Mouse (Mus musculus) forebrain, embryonic 15.5 days (tissue): ENCODE data around the gene BC049715. TPM values are rescaled to one million over a fixed set of nuclear protein-coding genes. Genes with fewer than 3 reads are reported as not detected.

Experiments
- ATAC-seq: fragments of 200-750 bp; cut with Nextera tagmentation; replicated peaks from 2 replicates; pipeline ENCODE4 v1.8.0; 2017; ENCODE audit warnings: mild to moderate bottlenecking, moderate TSS enrichment, moderate library complexity
- H3K27ac ChIP-seq: fragments of 300-500 bp; sonication (generic); replicated peaks from 2 replicates; pipeline ENCODE4 v1.5.1; 2015; ENCODE audit warnings: mild to moderate bottlenecking, inconsistent platforms
- H3K27me3 ChIP-seq: fragments of 300-500 bp; sonication (generic); 2 replicates; pipeline ENCODE4 v1.6.1; 2015; ENCODE audit warnings: inconsistent platforms
- H3K36me3 ChIP-seq: fragments of 300-500 bp; sonication (generic); 2 replicates; pipeline ENCODE4 v1.6.1; 2015; ENCODE audit warnings: mild to moderate bottlenecking, inconsistent platforms
- H3K4me1 ChIP-seq: fragments of 300-500 bp; sonication (generic); 2 replicates; pipeline ENCODE4 v1.6.1; 2015; ENCODE audit warnings: inconsistent platforms
- H3K4me2 ChIP-seq: fragments of 300-500 bp; sonication (generic); replicated peaks from 2 replicates; pipeline ENCODE4 v1.6.1; 2015; ENCODE audit warnings: mild to moderate bottlenecking, inconsistent platforms
- H3K4me3 ChIP-seq: fragments of 300-500 bp; sonication (generic); 2 replicates; pipeline ENCODE4 v1.5.1; 2015; ENCODE audit warnings: mild to moderate bottlenecking, inconsistent platforms
- H3K9ac ChIP-seq: fragments of 300-500 bp; sonication (generic); replicated peaks from 2 replicates; pipeline ENCODE4 v1.6.1; 2015; ENCODE audit warnings: mild to moderate bottlenecking, inconsistent platforms
- H3K9me3 ChIP-seq: fragments of 300-500 bp; sonication (generic); 2 replicates; pipeline ENCODE4 v1.6.1; 2016; ENCODE audit warnings: inconsistent platforms
- WGBS: fragments of 180-500 bp; shearing (Covaris S2); methylation state at CpG from one replicate; pipeline ENCODE4 v1.1.7; 2015; ENCODE audit warnings: mixed read lengths; 5-methylcytosine and 5-hydroxymethylcytosine counted together
- polyA plus RNA-seq: library from polyadenylated mRNA; unstranded; fragments of >200 nt; fragmentation: Nextera tagmentation; extraction: Ambion mirVana; gene quantifications from 2 replicates; pipeline ENCODE4 v1.2.1, GENCODE M21; 2015

Gene BC049715
- polyA plus RNA-seq, 1 experiment from 2014 or later, result 1.1 TPM

- peaks cover 14% of the 10 kb centered on the region for H3K4me1 ChIP-seq
- no peak for ATAC-seq
- H3K9me3 ChIP-seq, result no peaks in the 10 kb centered on the region
- H3K4me3 ChIP-seq, result no peak overlapping the region
- WGBS, result 83% methylated on average over 6 of the region's 6 CpGs
- no peaks in the 10 kb centered on the region for H3K27me3 ChIP-seq
- no peaks in the 10 kb centered on the region for H3K36me3 ChIP-seq
- no peak overlapping the region for H3K27ac ChIP-seq
- no peak overlapping the region for H3K4me2 ChIP-seq
- no peak overlapping the region for H3K9ac ChIP-seq
These were observed 26.2 kb upstream of the BC049715 start for GRCm38 (mm10) chr6:136801274-136801673.

GRCm38 (mm10) chr6:136803093-136803738 is 24.2 kb upstream of the BC049715 start:
- WGBS, result 21% methylated on average over 12 of the region's 12 CpGs
- peak overlapping the region; percentile 72 for H3K4me2 ChIP-seq
- no peaks in the 10 kb centered on the region for H3K27me3 ChIP-seq
- no peaks in the 10 kb centered on the region for H3K9me3 ChIP-seq
- H3K36me3 ChIP-seq, result no peaks in the 10 kb centered on the region
- peak overlapping the region; percentile 93 for H3K9ac ChIP-seq
- no peak; the same call in 1 of the 2 replicates for ATAC-seq
- H3K4me1 ChIP-seq, result peaks cover 21% of the 10 kb centered on the region
- peak overlapping the region; percentile 75 for H3K4me3 ChIP-seq
- peak overlapping the region; percentile 100 for H3K27ac ChIP-seq

GRCm38 (mm10) chr6:136803739-136804633 is 23.4 kb upstream of the BC049715 start, which contains the start of gene Hist4h4:
TSS of gene Hist4h4 (minus strand) at chr6:136804415.
- H3K4me1 ChIP-seq, result peaks cover 25% of the 10 kb centered on the region
- H3K4me2 ChIP-seq, result peak within 1 kb of the TSS; percentile 72
- peak within 1 kb of the TSS; percentile 93 for H3K9ac ChIP-seq
- no peaks in the 10 kb centered on the region for H3K36me3 ChIP-seq
- under 1% methylated on average over 50 of the region's 50 CpGs for WGBS
- H3K4me3 ChIP-seq, result peak within 1 kb of the TSS; percentile 75
- H3K27me3 ChIP-seq, result no peaks in the 10 kb centered on the region
- H3K27ac ChIP-seq, result peak within 1 kb of the TSS; percentile 100
- H3K9me3 ChIP-seq, result no peaks in the 10 kb centered on the region
- ATAC-seq, result peak; percentile 76

- Histone ChIP-seq H3K27me3 (no peaks in the 10 kb centered on the region), H3K27ac (peak overlapping the region; percentile 100), H3K36me3 (no peaks in the 10 kb centered on the region), H3K9ac (peak overlapping the region; percentile 93), H3K4me1 (peaks cover 34% of the 10 kb centered on the region), H3K4me3 (peak overlapping the region; percentile 75), H3K9me3 (no peaks in the 10 kb centered on the region), H3K4me2 (peak overlapping the region; percentile 72)
- ATAC-seq, result no peak
- WGBS, result 26% methylated on average over 9 of the region's 9 CpGs
These were observed 22.6 kb upstream of the BC049715 start for GRCm38 (mm10) chr6:136804705-136805408.

- Histone ChIP-seq H3K27ac (peak overlapping the region; percentile 100; the same call in 1 of the 2 replicates), H3K27me3 (no peaks in the 10 kb centered on the region), H3K9ac (no peak overlapping the region), H3K4me1 (peaks cover 34% of the 10 kb centered on the region), H3K4me2 (no peak overlapping the region), H3K4me3 (no peak overlapping the region), H3K9me3 (no peaks in the 10 kb centered on the region), H3K36me3 (no peaks in the 10 kb centered on the region)
- no peak for ATAC-seq
- 97% methylated on average over 1 of the region's 1 CpGs for WGBS
These were observed 22.0 kb upstream of the BC049715 start for GRCm38 (mm10) chr6:136805409-136805775.

- H3K9ac ChIP-seq, result no peak overlapping the region
- H3K4me3 ChIP-seq, result no peak overlapping the region
- H3K36me3 ChIP-seq, result peaks cover 2% of the 10 kb centered on the region; the same call in 1 of the 2 replicates
- H3K9me3 ChIP-seq, result no peaks in the 10 kb centered on the region
- H3K4me1 ChIP-seq, result peaks cover 34% of the 10 kb centered on the region
- no peaks in the 10 kb centered on the region for H3K27me3 ChIP-seq
- 68% methylated on average over 5 of the region's 5 CpGs for whole genome bisulfite sequencing
- H3K4me2 ChIP-seq, result no peak overlapping the region
- H3K27ac ChIP-seq, result no peak overlapping the region
- ATAC-seq, result no peak
These were observed 20.6 kb upstream of the BC049715 start for GRCm38 (mm10) chr6:136806819-136807218.

- Histone ChIP-seq H3K27me3 (no peaks in the 10 kb centered on the region), H3K4me3 (peak overlapping the region; percentile 86), H3K27ac (peak overlapping the region; percentile 64), H3K36me3 (peaks cover 9% of the 10 kb centered on the region), H3K4me1 (peaks cover 34% of the 10 kb centered on the region), H3K9ac (peak overlapping the region; percentile 40; the same call in 1 of the 2 replicates), H3K9me3 (no peaks in the 10 kb centered on the region), H3K4me2 (peak overlapping the region; percentile 56)
- no peak for ATAC-seq
- 28% methylated on average over 18 of the region's 18 CpGs for WGBS
These were observed 19.9 kb upstream of the BC049715 start for GRCm38 (mm10) chr6:136807395-136808013.

GRCm38 (mm10) chr6:136808014-136808417 is 19.4 kb upstream of the BC049715 start, which contains the start of gene H2afj:
TSS of gene H2afj (plus strand) at chr6:136808244.
- H3K27me3 ChIP-seq, result no peaks in the 10 kb centered on the region
- no peaks in the 10 kb centered on the region for H3K9me3 ChIP-seq
- WGBS, result under 1% methylated on average over 34 of the region's 34 CpGs
- H3K27ac ChIP-seq, result peak within 1 kb of the TSS; percentile 64
- peak; percentile 91 for ATAC-seq
- peaks cover 32% of the 10 kb centered on the region for H3K4me1 ChIP-seq
- H3K9ac ChIP-seq, result peak within 1 kb of the TSS; percentile 70
- peak within 1 kb of the TSS; percentile 86 for H3K4me3 ChIP-seq
- peak within 1 kb of the TSS; percentile 91 for H3K4me2 ChIP-seq
- peaks cover 14% of the 10 kb centered on the region for H3K36me3 ChIP-seq

- no peaks in the 10 kb centered on the region for H3K9me3 ChIP-seq
- WGBS, result under 1% methylated on average over 28 of the region's 28 CpGs
- H3K4me3 ChIP-seq, result peak overlapping the region; percentile 86
- peak; percentile 18 for ATAC-seq
- H3K9ac ChIP-seq, result peak overlapping the region; percentile 70
- peak overlapping the region; percentile 91 for H3K4me2 ChIP-seq
- H3K36me3 ChIP-seq, result peaks cover 18% of the 10 kb centered on the region
- no peaks in the 10 kb centered on the region for H3K27me3 ChIP-seq
- no peak overlapping the region for H3K27ac ChIP-seq
- peaks cover 25% of the 10 kb centered on the region for H3K4me1 ChIP-seq
These were observed 18.8 kb upstream of the BC049715 start for GRCm38 (mm10) chr6:136808631-136809046.

- Histone ChIP-seq H3K4me2 (peak overlapping the region; percentile 91), H3K27me3 (no peaks in the 10 kb centered on the region), H3K27ac (no peak overlapping the region), H3K9me3 (no peaks in the 10 kb centered on the region), H3K9ac (peak overlapping the region; percentile 70), H3K4me3 (peak overlapping the region; percentile 86), H3K4me1 (peaks cover 25% of the 10 kb centered on the region), H3K36me3 (peaks cover 23% of the 10 kb centered on the region)
- ATAC-seq, result no peak
- 41% methylated on average over 14 of the region's 14 CpGs for WGBS
These were observed 18.3 kb upstream of the BC049715 start for GRCm38 (mm10) chr6:136809077-136809476.

- Histone ChIP-seq H3K27me3 (no peaks in the 10 kb centered on the region), H3K4me1 (peaks cover 25% of the 10 kb centered on the region), H3K9me3 (no peaks in the 10 kb centered on the region), H3K36me3 (peaks cover 29% of the 10 kb centered on the region), H3K27ac (no peak overlapping the region), H3K4me3 (0 out of 2 replicates have a peak overlapping the region, but pooled peaks have one; percentile 86), H3K9ac (no peak overlapping the region), H3K4me2 (peak overlapping the region; percentile 91)
- 82% methylated on average over 13 of the region's 13 CpGs for WGBS
- ATAC-seq, result no peak
These were observed 17.8 kb upstream of the BC049715 start for GRCm38 (mm10) chr6:136809673-136810072.
